In genomic region chr10:100044153-100044552, GRCm38 (mm10) we compare ENCODE assay signal across 23 mouse cellular contexts.
"Had no signal": no experiment of that assay in that cellular context is flagged by ENCODE, and none has a peak within 500 bp of the region (broad histone marks: within the 10 kb centered on the region; RNA-seq: fewer than 3 reads in every experiment).

No protein-coding gene starts in this region.

- H3K4me3 ChIP-seq: heart, embryonic 10.5 days; heart, embryonic 12.5 days; hindbrain, embryonic 10.5 days; hindbrain, embryonic 13.5 days; hindbrain, embryonic 15.5 days; layer of hippocampus, adult 2 months; left cerebral cortex, adult 2 months; limb, embryonic 10.5 days; limb, embryonic 12.5 days; liver, embryonic 13.5 days had no signal

- H3K4me2 ChIP-seq: heart, embryonic 12.5 days; hindbrain, embryonic 13.5 days; hindbrain, embryonic 15.5 days; limb, embryonic 12.5 days; liver, embryonic 11.5 days; liver, embryonic 13.5 days had no signal

- ATAC-seq: hindbrain, postnatal 0 days; intestine, postnatal 0 days had no signal

- H3K4me1 ChIP-seq: hindbrain, embryonic 13.5 days; hindbrain, embryonic 15.5 days had no signal

- H3K27ac ChIP-seq: heart, embryonic 10.5 days; hindbrain, embryonic 10.5 days; hindbrain, embryonic 13.5 days; hindbrain, embryonic 15.5 days; hindbrain, postnatal 0 days; layer of hippocampus, adult 2 months; left cerebral cortex, adult 2 months; limb, embryonic 10.5 days; limb, embryonic 12.5 days; liver, embryonic 13.5 days had no signal

- H3K27me3 ChIP-seq: heart, embryonic 12.5 days; hindbrain, embryonic 13.5 days; hindbrain, embryonic 15.5 days; limb, embryonic 12.5 days; liver, embryonic 13.5 days had no signal

- DNase-seq: gastrocnemius, postnatal 14 days; gastrocnemius, postnatal 36 days; heart, postnatal 10 days; heart, postnatal 4 days; kidney, adult 18-20 months; kidney, adult 8-10 months; kidney, postnatal 10 days; kidney, postnatal 25 days; kidney, postnatal 4 days; liver; liver, embryonic 13.5 days had no signal

- H3K9ac ChIP-seq: heart, embryonic 12.5 days; hindbrain, embryonic 13.5 days; hindbrain, embryonic 15.5 days; limb, embryonic 12.5 days; liver, embryonic 13.5 days had no signal

- H3K9me3 ChIP-seq: heart, embryonic 10.5 days; heart, embryonic 12.5 days; hindbrain, embryonic 10.5 days; hindbrain, embryonic 13.5 days; hindbrain, embryonic 15.5 days; limb, embryonic 10.5 days; limb, embryonic 12.5 days; liver, embryonic 13.5 days had no signal

- H3K36me3 ChIP-seq: heart, embryonic 10.5 days; heart, embryonic 12.5 days; hindbrain, embryonic 10.5 days; hindbrain, embryonic 13.5 days; hindbrain, embryonic 15.5 days; limb, embryonic 10.5 days; limb, embryonic 12.5 days; liver, embryonic 13.5 days had no signal
